Mouse (Mus musculus) megakaryocyte, adult 5-6 weeks (primary cell): ENCODE measurements at regions not wholly inside any gene's neighbourhood (a gene's known extent, or its start where the extent isn't known, plus 50 kb on each side); places are given as distances from the start of the nearest gene placed in this dataset.

Experiments used
- ATAC-seq: 2 replicates; pipeline ENCODE4 v1.8.0; 2016; ENCODE audit warnings: mild to moderate bottlenecking, inconsistent platforms; ENCODE audit not compliant: poor library complexity, severe bottlenecking

DNA sequence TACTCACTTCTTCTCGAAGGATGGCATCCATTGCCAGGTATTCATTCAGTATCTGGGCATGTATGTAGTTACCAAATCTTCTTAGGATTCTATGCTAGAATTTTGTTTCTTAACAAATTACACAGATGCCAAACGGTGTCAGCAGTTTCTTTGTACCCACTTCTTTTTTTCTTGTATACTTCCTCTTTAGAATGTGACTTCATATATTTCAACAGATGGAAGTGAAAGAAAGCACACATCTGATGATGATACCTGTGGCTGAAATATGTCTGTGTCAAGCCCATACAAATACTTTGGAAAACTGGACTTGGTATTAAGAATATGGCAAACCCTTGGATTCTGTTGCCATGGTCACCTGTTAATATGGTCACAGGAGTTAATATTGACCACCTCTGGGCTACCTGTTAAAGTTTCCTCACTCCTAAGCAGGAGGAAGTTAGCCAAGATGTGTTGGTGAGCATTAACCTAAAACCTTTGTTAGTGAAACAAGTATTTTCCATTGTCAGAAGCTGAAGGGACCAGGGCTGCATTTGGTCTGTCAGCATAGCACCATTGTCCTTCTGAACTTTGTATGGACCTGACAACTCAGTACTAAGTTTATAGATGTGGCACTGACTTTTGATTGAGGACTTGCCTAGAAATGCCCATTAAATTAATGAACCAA, 269.8 kb upstream of the Tbl1xr1 start:
- peak; percentile 87 for ATAC-seq

DNA sequence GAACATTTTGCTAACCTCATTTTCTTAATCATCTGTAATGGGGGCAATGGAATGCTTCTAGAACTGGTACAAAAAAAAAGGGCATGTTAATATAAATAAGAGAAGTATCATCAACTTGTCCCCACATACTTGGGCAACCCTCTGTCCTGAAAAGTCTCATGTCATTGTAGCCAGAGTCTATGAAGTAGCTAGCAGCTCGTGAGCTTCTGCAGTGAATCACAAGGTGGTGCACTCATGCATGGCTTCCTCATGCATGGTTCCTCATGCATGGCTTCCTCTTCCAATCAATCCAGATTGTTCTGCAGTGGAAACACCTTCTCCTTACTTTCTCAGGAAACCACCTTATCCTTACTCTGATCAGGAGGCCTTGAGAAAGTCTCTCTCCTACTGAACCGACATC, 267.9 kb upstream of the Tbl1xr1 start:
- peak; percentile 78 for ATAC-seq

DNA sequence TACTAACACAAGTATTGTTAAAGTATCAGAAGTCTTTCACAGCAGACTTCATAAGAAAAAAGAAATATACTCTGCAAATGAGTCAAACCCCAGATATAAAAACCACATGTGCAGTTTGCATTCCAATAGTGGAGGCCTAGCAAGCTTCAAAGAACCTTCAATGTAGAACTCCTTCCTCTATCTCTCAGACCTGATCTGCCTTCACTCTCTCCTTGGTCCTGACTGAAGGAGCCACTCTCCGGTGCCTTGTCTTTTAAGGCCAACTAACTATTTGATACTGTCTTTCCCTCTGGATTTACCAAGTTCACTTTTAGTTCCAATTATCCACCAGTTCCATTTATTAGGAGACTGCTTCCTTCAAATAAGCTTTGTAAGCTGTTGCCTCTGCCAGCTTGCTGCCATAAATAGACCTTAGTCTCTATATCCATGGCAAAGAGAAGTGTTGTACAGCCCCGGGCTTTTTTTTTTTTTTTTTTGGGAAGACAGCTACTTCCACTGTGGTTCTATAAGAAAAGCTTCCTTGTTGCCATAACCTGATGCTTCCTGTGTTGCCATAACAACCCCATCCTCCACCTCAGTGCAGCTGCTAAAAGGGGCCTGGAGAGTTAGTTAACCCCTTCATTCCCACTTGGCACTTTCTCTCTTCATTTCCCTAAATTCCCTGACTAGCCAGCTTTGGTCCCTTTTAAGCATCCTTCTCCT, 266.5 kb upstream of the Tbl1xr1 start:
- ATAC-seq: no peak

DNA sequence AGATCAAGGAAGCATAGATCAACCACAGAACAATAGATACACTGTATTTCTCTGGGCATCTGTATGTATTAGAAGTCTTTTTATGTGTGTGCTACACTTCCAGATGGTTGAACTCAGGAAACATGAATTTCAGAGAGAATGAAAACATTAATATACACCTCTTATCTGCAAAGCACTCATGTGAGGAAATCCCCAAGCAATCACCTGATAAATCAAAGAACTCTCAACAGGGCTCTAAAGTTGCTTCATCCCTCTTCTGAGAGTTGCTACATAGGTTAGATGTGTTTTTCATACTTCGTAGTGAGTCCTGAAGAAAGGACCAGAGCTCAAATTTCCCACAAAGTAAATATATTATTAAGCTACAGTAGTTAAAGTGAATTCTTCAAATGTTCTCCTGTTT, 263.1 kb upstream of the Tbl1xr1 start:
- ATAC-seq: no peak

DNA sequence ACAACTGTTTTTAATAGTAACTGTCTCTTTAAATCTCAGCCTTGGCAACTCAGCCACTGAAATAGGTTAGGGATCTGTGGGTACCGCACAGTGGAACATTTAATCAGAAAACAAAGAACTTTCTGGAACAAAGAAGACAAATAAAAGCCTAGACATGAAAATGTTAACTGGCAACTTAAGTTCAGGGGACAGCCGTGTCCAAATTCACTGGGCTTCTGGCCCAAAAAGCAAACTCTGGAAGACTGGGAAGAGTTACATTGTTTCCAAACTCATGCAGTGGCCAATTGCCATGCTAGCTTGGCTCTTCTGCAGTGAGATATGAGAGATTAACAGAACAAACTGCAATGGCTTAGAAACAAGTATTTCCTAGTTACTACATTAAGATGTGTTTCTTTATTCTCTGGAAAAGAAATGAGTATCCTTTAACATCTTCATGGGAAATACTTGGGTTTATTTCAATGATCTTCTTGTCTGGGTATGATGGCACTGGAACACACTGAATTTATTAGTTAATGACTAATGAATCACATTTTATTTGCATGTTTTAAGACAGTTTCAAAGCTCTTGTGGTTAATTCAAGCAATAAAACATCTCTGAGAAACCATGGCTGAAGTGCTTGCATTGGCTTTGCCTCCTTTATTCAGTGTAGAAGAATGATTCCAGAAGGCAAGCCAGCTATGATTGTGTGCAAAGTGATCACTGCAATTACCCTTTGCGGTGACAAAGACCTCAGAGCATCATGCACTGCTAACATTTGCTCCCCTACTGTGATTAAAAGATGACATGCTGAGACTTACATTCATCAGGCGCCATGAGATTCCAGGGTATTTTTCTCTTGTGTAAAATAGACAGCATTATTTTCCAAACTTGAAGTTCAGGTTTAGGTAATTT, 259.2 kb upstream of the Tbl1xr1 start:
- no peak for ATAC-seq

DNA sequence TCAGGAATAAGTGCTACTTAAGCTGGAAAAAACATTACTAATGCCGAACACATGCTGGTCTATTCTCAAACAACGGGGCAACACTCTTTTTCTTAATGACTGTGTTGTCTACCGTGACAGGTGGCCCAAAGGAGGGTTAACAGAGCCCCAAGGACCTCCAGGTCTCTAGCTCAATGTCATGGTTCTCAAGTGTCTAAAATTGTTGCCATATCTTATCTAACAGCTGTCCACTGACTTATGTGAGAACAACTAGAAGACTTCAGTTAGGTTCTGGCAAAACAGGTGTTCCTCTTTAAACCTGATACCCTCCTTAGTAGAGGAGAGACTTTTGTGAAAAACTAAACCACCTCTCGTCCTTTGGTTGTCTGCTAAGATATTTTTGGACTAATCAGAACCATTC, 257.4 kb upstream of the Tbl1xr1 start:
- no peak for ATAC-seq

DNA sequence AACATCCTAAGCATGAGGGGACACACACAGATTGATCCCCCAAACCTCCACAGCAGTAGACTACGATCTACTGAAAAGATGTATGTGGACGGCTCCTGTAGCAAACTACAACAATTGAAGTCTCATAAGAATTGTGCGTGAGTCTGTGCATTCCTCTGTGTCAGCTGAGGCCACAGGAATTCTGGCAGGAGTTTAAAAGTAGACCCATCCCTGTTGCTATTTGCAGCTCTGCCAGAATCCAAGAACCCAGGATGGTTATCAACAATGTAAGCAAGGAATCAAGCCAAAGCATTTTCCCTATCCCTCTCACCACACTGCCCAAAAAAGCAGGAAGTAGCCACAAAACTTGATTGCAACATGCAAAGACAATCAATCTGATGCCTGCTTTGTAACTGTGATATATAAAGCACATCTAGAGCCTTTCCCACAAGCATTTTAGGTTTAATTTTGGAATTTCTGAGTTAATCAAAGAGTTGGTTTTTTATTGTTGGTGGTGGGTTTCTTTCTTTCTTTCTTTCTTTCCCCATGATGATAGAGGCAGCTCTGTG, 256.3 kb upstream of the Tbl1xr1 start:
- ATAC-seq: peak; percentile 55

DNA sequence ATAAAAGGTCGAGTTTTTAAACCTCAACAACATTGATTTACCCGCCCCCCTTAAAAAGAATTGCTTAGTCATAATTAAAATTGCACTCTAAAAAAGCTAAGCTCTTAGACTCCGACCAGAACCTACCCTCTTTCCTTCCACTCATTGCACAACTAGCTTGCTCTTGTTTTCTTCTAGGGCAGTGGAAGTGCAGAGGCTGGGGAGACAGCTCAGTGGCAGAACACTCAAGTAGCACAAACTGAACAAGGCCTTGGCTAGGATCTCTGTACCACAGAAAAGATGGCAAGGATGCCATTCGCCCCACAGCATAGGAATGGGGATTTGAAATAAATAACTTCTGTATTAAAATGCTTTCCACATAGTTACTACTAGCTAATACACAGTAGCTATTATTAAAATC, 253.8 kb upstream of the Tbl1xr1 start:
- ATAC-seq: no peak

DNA sequence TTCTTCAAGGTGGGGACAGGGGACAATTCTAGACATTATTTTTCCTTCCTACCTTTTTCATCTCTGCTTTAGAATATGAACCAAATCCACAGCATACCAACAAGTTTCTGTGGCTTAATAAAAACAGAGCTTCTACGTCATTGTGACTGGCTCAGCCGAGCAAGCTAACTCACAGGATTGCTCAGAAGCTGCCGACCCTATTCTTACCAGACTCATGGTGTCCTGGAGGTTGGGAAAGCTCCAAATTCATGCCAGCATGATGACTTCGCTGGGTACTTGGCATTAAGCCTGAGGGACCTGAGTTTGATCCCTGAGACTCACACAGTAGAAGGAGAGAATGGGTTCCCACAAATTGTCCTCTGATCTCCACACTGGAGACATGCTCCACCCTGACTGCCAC, 253.1 kb upstream of the Tbl1xr1 start:
- no peak for ATAC-seq

DNA sequence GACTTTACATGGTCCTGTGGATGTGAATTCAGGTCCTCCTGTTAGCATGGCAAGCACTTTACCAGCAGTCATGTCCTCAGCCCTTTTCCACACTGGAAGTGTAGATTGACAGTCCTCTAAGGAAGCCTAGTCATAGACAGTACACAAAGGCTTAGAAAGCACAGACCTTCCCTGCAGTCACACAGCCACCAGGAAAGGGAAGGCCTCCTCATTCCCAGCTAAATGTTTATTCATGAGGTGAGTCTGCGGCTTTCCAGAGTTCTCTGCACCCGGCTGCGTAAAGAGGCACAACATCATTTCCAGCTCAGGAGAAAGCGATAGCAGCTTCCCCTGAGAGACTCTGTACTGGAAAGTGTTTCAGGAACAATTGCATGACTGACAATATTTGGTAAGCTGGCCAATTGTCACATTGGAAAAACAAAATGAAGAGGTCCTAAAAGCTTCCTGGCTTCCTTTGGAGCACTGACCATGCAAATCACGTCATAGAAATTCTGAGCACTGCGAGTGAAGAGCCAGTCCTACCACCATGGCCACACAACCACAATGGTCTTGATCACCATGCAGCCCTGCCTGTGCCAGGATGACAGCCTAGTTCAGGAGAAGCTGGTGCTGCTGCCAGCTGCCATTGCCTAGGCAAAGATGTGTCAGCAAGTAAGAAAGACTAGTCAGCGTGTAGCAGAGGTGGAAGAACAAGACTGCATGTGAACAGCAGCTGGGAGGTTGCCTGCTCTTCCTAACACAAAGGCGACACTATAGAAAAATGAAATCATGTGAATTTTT, 252.2 kb upstream of the Tbl1xr1 start:
- ATAC-seq: peak; percentile 15; the same call in 1 of the 2 replicates

DNA sequence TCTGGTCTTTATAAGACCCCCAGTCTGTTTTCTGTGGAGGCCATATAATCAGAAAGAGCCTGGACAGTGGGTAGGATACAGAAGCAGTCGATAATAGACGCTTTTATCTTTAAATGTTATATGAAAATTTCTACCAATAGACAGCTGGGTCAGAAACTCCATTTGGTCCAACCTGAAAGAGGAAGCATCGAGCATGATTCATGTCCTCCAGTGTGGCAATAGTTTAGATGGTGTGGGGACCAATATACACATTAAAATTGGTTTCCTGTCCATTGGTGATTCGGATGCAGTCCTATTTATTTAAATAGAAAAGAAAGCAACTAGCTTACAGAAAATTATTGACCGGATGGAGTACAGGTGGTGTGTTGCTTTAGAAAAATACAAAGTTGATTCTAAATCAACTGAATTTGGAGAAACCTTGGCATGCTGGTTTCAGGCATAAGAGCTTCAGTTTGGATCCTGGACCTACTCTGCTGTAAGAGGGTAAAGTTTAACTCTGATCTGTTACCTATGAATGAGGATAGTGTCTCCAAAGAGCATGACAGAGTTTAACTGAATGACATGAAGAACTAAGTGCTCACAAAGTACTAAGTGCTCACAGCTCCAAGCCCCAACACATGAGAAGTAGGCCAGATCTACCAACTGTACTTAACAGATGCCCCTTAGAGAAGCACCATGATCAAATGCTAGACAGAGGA, 251.4 kb upstream of the Tbl1xr1 start:
- ATAC-seq: peak; percentile 94

DNA sequence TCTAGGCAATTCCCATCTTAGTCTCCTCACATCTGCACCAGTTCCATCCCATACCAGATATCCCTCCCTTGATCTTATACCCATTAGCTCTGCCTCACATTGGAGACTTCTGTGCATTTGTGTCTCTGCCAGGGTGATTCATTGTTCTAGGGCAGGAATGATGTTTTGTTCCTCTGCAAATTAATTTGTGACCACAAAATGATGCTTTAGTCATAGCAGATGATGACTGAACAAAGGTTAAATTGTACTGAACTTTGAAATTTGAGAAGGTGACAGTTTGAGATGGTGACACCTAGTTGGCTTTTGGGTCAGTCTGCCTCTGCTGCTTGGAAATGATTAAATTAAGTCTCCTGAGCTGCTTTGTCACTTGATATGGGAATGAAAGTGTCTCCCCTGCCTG, 248.8 kb upstream of the Tbl1xr1 start:
- no peak for ATAC-seq

DNA sequence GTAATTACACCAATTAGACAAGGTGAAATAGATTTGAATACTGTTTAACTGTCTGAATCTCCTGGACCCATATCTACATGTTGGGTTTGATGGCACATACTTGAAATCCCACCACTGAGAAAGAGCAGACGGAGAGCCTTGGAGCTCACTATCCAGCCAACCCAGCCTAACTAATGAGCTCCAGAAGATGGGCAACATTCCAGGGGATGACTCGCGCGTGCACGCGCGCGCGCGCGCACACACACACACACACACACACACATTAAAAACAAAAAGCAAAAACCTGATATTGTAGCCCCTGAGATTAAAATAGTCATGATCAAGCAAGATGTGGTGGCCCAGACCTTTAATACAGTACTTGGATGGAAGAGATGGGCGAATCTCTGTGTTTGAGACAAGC, 243.3 kb upstream of the Tbl1xr1 start:
- no peak for ATAC-seq

DNA sequence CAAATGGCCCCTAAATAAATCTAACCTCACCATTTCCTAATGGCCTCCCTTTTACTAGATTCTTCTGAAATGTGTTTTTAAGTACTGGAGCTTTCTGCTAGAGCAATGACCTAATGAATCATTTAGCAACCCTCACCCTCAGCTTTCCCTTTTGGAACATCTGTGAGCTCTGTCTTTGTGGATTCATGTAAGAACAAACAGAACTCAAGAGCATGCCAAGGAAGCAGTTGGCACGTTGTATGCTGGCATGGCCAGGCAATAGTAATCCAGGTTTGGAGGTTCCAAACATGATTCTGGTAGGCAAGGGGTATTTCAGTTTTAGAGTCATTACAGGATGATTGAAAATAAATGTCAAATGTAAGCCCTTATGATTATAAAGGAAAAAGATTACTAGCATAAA, 240.9 kb upstream of the Tbl1xr1 start:
- ATAC-seq: no peak

DNA sequence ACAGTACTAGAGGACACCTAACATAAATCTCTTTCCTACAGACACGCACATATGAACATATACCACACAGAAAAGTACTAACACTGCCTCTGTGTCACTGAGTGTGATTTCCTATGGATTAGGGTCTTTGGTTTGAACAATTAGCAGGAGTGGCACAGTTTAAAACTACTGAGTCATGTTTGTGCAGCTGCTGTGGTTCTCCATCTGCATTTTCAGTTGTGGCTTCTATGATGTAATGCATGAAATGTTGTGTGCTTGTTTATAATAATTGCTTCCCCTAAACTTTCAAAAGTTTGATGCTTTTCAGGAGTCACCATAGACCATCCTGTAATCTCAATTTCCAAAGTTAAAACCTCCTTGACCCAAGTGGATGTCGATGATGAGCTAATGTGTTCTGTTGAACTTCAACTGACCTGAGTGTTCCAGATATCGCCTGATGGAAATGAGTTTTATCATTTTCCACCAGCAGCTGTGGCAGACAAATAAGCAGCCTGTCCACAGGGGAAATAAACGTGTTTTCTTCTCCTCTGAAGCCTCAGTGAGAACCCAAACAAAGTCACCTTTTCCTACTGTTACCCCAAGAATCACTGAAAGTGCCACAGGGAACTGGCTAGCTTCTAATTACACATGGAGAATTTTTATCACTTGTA, 239.0 kb upstream of the Tbl1xr1 start:
- peak; percentile 45; the same call in 1 of the 2 replicates for ATAC-seq

DNA sequence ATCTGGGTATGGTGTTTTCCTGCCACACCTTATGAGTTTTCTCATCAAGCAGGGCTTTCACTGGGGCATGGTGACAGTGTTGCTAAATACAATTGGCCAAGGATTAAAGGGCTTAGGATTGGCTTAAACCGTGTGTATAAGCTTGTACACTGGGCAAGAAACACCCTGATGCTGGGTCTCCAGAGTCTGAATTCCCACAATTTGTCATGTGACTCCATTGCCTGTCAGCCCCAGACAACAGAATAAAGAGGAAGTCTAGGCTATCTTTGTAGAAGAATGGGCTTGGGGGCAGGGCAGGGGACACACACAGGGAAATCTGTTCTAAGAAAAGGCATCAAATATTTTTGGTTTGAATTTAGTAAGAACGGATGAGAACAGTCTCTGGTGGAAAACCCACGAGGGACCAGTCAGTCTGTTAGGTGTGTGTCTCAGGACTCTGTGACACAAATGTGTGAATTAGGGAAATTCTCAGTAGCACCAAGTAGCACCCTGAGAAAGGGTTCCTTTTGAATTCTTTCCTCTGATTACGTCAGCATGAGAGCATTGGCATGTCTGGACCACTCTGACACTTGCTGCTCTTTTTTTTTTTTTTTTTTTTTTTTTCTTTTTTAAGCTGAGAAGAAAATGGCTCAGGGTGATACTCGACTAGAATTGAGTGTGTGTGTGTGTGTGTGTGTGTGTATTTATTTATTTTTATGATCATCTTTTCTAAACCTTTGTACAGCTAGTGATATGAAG, 235.5 kb upstream of the Tbl1xr1 start:
- peak; percentile 54 for ATAC-seq

DNA sequence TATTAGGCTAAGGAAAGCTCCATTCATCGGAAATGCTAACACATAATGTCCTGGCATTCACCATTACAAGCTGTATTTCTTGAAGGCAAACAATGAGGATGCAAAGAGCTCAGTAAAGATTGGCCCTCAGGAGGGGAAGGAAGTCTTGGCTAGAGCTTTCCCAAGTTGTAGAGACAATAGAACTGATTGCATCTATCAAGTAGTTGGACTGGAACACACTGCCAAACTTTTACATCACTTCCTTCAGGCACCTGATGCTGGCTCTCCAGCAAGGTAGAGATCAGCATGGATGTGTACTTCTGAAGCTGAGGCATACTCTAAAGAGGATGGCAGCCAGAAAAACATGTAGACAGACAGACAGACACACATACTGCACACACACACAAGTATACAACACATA, 234.9 kb upstream of the Tbl1xr1 start:
- no peak for ATAC-seq

DNA sequence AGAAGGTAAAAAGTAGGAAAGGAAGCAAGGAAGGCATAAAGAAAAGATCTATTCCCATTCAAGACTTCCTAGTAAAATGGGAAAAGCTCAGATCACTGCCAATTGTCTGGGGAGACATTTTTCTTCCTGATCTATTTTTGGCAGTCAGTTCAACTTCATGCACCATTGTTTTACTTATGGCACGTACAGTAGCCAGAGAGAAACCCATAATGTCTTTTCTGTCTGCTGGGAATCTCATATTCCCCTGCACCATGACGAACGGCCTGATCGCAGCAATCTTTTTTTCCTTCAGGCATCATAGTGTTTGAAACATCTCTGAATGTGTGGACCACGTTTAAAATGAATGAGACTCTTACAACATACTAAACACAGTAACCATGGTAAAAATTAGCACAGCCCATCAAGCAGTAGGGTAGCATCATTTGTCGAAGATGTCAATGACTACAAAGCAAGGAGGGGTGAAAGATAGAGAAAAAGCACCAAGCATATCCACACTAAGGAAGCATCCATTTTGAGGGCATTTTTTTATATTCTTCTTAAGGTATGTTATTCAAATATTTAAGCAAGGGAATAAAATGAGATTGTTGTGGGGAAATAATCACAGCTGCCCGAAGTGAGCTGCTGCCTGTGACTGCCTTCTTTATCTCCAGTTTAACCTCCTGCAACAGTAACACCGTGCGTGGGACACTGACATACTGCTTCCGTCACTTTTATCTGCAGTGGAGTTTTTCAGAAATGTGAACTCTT, 233.7 kb upstream of the Tbl1xr1 start:
- ATAC-seq: no peak
